Comparison of ENCODE assay signal across 8 mouse cellular contexts in genomic region chr7:28169489-28170422, GRCm38 (mm10). TPM values are rescaled to one million over a fixed set of nuclear protein-coding genes. Genes with fewer than 3 reads are reported as not detected.
DNase-seq lines count a peak whose midpoint lies in the region; ATAC-seq lines count a peak whose summit lies in the region.

Gene Fbl, plus strand, starts transcription at chr7:28169710.

- H3K4me3 ChIP-seq in hindbrain, embryonic 13.5 days = peak within 1 kb of the TSS; percentile 69

- no peaks in the 10 kb centered on the region for H3K9me3 ChIP-seq in hindbrain, embryonic 13.5 days

- under 1% methylated on average over 80 of the region's 80 CpGs for WGBS in hindbrain, embryonic 13.5 days

- peak within 1 kb of the TSS; percentile 87 for H3K27ac ChIP-seq in hindbrain, embryonic 13.5 days

- H3K4me2 ChIP-seq in hindbrain, embryonic 13.5 days = peak within 1 kb of the TSS; percentile 86

- H3K36me3 ChIP-seq in hindbrain, embryonic 13.5 days = peaks cover 3% of the 10 kb centered on the region; the same call in 1 of the 2 replicates

- H3K4me1 ChIP-seq in hindbrain, embryonic 13.5 days (replicated peaks) = peaks cover 32% of the 10 kb centered on the region

- peak; percentile 90 for ATAC-seq in hindbrain, embryonic 13.5 days (ENCODE audit: low FRiP score)

- no peaks in the 10 kb centered on the region for H3K27me3 ChIP-seq in hindbrain, embryonic 13.5 days

- H3K9ac ChIP-seq in hindbrain, embryonic 13.5 days = peak within 1 kb of the TSS; percentile 86

- peak; percentile 97 for DNase-seq in NIH3T3 (ENCODE audit: low read depth)
- DNase-seq in cerebellum, postnatal 10 days = peak; percentile 94 to 96
- DNase-seq in frontal cortex, postnatal 14 days (ENCODE audit: low spot score in 2 of 2) = peak; percentile 83 to 88
- DNase-seq in layer of hippocampus, postnatal 25 days (ENCODE audit: extremely low spot score in 1 of 2, low spot score in 1 of 2) = peak; percentile 78 to 83
- DNase-seq in lung, postnatal 25 days (ENCODE audit: low spot score) = peak; percentile 94
- peak; percentile 95 for DNase-seq in retina, embryonic 14.5 days (ENCODE audit: low spot score)
- DNase-seq in thymus, postnatal 4 days = peak; percentile 93

RNA-seq across cellular contexts. Expression of gene Fbl, which starts in this region (rescaled TPM):
- 84.2 and 92.0 TPM in 2 replicates for polyA plus RNA-seq in hindbrain, embryonic 13.5 days (2015; fragmentation: Nextera tagmentation; extraction: Ambion mirVana)
- 10 to 100 TPM; 43.5 to 53.4 TPM for total RNA-seq in layer of hippocampus, postnatal 25 days (2021)

Comparison
In these comparisons a context has a peak if more than half of its experiments do, and no peak if none do; other contexts are left out.
1. Peak in every context shown above with its lines: DNase-seq, ATAC-seq, H3K4me3 ChIP-seq and H3K27ac ChIP-seq.